Mouse (Mus musculus): Measurements from ENCODE around the gene Map3k20.

The Map3k20 gene

DNA sequence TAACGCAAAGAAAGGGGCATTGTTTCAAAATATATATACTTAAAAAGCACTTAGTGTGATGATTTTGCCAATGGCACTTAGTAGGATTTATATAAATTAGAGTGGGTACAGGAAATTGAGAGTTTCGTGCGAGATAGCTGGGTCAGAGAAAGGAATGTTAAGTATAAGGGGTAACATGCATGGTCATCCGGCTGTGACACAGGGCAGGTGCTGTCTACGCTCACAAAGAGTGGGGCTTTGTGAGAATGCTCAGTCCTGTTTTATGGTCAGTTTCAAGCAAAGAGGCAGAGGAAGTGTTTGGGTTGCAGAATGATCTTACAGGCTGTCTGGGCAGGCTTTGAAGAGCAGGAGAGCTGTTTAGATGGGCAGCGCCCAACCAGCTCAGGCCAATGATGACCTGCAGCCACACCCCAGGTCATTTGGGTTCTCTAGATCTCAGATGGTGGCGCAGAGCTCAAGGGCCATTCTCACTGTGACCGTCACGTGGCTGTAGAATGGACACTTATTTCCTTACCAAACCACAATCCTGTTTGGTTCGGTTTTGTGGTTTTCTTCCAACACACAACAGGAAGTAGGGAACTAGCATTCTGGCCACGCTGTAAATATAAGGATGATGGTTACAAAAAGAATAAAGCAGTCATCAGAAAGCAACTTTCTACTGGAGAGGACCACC lies 37.4 kb downstream of the Map3k20 start:
- DNase-seq = no peak

DNA sequence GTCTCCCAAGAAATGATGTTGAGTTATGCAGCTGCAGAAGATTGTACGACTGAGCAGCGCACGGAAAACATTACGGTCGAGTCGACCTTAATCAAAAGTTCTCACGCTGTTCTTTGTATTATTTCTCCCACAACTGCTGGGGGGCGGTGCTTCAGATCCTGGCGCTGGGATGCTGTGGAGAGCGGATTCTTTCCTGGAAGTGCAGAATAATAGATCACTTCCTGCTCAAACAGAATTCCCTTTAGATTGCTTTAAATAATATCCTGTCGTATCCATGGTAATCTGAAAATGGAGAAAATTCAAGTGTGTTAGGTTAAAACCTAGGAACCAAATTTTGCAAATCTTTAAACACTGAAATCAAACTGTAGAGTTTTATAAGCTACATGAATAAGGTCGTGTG lies 39.0 kb downstream of the Map3k20 start:
- no peak for DNase-seq

DNA sequence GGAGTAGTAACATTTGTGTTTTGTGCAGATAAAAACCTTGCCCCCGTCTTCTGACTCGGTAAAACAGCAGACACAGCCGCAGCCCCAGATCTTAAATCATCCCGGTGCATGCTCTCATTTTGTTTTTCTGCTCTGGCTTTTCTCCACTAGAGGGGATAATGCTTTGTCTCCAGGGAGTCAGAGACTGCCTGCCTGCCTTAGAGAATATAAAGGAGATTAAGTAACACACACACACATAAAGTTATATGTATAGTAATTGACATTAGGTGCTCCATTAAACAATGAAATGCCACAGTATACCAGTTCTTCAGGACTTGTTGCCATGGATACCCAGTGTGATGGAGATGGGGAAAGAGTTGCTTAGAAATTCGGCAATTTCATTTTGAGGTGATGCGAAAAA lies 41.1 kb downstream of the Map3k20 start:
- DNase-seq = no peak

DNA sequence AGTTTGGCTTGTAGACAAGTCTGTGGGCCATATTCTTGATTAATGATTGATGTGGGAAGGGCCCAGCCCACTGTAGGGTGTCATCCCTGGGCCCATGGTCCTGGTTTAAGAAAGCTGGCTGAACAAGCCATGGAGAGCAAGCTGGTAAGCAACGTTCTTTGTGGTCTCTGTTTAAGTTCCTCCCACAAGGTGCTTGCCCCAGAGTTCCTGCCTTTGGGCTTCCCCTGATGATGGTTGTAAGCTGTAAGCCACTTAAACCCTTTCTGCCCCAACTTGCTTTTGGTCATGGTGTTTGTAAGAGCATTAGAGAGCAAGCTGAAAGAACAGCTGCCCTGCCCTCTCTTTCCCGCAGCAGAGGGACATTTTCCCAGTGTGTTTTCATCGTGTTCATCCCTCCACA lies 43.0 kb downstream of the Map3k20 start:
- no peak for DNase-seq

DNA sequence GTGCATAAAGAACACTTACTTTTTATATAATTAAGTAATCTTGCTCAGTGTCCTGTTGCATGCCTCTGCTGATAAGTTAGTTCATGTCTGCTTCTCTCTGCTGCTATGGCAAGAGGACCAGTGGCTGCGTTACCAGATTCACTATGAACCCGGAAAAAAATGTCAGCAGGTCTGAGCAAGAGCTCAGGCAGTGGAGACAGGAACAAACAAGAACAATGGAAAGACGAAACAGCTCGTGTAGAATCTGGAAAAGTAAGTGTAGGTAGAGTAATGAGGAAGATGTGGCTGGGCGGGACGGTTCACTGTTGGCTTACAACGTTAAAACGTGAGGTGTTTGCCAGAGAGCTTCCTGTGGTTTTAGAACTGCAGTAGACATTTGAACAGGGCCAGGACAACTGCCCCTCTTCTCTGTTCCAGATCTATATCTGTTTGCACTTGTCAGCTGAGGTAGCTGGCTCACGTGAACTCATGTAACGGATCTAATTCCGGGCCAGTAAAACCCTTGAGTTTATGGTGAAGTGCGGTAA lies 45.6 kb downstream of the Map3k20 start:
- no peak for DNase-seq

DNA sequence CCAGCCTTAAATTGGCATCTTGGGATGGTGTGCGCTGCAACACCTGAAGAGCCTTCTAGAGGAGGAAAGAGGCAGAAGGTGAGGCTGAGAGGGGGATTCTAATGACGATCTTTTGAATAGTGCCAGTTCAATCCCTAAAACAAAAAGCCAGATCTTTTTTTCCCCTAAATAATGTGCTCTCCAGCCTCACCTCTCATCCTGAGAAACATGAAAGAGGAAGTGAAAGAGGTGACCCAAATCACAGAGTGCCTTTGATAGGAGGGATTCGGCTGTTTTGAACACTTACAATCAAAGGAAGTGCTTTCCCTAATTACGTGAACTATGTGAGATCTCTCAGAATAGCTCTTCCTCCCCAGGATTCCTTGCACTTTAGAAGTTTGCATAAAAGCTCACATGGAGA lies 46.6 kb downstream of the Map3k20 start:
- no peak for DNase-seq

DNA sequence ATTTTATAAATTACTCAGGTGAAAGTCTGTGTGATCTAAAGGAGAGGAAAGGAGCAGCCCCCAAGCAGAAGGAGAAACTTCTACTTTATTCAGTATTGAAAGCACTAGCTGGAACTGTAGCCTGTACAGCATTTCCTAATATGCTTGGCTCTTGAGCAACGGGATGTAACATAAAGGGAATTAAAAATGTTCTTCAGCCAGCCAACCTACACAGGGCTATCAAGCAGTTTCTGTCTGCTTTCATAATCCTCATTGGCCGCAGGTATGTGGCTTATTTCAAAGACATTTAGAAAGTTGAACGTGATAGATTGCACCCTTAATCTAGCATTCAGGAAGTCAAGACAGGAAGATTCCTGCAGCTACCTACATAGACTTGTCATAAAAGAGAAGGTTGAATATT lies 47.8 kb downstream of the Map3k20 start:
- no peak for DNase-seq

DNA sequence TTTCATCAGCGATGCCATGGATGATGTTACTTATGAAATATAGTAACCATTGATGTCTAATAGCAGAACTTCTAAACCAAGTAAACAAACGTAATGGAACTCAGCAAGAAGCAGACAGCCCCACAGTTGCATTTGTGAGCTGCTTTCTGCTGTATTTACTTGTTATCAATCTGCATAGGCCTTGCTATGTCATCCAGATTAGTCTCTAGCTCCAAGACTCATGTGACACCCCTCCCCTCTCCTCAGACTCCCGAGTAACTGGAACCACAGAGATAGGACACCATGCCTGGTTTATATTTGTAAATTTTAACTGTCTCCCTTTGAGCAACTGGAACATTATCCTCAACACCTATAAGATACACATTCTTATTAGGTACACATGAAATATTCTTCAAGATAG lies 51.4 kb downstream of the Map3k20 start:
- DNase-seq = no peak

DNA sequence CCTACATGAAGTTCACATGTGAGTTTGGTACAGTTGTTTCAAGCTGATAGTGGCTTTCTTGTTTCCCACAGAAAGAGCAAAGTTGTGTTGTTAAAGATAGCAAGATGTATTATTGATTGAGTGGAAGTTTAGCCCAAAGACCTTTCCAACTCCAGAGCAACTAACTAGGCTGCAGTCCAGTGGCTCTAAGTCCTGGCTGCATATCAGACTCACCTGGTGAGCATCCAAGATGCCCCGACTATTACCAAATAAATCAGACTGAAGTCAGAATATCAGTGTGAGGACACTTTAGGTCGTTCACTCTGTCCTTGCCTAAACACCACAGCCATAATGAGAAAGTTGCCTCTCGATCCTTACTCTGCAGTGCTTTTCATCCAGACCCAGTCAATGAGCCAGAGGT lies 59.8 kb downstream of the Map3k20 start:
- no peak for DNase-seq

DNA sequence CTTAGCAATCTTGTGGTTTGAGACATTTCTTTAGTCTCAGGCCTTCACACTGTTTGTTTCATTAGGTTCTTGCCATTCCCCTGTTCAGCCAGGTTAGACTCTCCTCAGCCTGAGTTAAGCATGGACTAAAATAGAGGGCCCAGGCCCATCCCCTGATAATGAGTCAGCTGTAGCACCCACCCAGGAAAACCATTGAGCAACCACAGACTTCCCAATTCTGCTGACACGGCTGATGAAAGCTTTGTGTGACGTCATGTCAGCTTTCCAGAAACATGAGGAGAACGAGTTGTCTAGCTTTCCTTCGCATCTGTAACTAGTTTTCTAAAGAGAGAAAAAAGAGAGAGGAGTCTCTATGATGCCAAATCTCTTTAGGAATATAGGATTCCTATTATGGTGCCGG lies 65.9 kb downstream of the Map3k20 start:
- DNase-seq = no peak

DNA sequence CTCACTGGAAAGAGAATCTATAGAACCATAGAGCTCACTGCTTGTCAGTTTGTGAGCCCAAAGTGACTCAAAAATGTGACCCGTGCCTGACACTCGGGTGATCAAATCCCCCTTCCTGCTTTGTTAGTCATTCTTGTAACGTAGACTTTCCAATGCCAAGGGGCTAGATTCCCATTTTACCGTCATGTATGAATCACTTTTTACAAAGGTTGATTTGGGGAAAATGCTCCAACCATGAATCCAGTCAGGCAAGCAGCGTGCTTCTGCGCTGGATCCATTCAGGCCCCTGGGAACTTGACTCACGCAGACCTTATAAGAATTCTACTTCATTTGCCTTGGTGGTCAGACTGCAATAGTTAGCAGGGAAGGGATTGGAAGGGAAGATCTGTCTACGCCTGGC lies 66.3 kb downstream of the Map3k20 start:
- DNase-seq = no peak

DNA sequence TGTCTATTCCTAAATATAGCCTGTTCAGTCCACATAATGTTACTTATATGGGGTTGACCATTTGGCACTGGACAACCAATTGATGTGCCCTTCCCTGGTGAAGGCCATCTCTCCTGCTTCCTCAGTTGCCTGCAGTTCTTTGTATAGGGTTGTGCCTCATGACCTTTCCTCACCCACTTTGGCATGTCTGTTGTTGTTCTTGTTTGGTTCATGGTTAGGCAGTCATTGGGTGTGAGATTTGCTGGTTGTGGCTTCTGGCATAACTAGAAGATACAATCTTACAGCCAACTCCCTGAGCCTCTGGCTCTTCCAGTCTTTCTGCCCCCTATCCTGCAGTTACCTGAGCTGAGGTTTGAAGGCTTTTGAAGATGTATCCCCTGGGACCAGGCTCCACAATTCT lies 67.3 kb downstream of the Map3k20 start:
- DNase-seq = no peak

DNA sequence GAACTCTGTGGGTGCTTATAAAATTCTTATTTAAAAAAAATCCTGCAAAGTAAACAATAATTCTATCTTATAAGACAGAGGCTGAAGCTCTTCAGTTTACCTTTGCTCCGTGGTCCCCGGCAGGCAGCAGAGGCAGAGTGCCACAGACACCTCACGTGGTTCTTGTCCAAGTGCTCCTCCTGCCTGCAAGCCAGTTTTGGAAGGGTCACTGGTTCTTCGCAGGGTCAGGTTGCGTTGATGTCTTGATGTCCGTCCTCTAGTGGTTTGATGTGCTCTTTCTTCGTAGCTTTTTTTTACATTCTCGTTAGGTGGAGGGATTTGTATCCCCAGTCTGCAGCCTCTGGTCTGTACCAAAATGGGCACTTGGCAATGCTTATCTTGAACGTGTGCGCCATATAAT lies 71.0 kb downstream of the Map3k20 start:
- no peak for DNase-seq

DNA sequence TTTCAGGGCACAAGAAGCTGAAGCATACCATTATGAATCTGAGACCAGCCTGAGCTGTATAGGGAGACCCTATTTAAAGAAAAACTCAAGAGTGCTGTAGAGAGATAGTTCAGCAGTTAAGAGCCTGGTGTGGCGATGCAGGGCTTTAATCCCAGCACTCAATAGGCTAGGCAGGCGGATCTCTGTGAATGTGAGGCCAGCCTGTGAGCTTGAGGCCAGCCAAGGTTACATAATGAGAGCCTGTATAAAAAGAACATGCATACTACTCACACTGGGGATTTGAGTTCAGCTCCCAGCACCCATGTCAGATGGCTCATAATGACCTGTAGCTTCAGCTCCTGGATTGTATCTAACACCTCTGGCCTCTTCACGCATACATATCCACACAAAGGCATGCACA lies 76.1 kb downstream of the Map3k20 start:
- no peak for DNase-seq

DNA sequence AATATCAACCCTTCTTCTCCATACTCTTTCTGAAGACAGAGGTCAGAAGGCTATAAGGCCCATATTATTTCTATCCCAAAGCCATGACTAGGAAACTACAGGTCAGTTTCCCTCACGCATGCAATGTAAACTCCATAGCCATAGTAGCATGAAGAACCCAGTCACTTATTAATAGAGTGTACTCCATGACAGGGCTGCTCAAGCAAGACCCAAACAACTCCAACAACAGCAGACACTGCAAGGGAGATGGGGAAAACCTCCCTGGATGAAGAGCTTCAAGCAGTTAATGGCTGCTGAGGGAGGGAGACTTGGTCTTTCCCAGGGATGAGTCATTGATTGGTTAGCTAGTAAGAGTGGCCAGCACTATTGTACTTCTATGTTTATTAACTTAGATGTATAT lies 78.0 kb downstream of the Map3k20 start:
- DNase-seq = no peak

DNA sequence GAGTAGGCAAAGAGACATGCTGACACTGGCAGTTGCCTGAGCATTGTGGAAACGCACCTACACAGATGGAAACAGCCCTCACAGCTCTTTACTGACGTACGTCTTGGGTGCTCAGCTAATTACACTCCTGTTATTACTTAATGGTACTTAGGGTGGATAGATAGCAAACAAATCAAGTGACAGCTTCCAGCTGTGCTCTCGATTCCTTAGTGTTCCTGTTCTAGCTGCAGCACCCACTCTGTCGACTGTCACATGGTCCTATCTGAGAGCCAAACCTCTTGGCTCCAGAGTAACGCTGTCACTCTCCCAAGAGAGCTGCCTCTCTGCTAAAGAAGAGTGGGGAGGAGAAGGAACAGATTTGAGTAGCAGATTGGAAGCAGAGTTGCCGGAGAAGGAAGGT lies 80.5 kb downstream of the Map3k20 start:
- no peak for DNase-seq

DNA sequence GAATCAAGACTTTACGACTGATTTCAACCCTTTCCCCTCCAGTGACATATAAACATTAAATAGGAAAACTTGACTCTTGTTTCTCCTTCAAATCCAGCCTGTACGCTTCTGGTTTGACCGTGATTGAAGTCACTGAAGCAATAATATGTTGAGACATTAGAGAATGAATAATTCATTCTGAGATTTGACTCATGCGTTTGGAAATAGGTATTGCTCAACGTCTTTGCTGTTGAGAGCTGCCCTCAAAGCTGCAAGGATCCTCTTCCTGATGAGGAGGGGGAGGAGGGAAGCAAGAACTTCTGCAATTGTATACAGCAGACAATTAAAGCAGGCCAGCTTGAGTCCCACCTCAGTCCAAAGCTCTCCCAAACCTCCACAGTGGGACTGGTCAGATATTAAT lies 81.1 kb downstream of the Map3k20 start:
- DNase-seq = no peak

DNA sequence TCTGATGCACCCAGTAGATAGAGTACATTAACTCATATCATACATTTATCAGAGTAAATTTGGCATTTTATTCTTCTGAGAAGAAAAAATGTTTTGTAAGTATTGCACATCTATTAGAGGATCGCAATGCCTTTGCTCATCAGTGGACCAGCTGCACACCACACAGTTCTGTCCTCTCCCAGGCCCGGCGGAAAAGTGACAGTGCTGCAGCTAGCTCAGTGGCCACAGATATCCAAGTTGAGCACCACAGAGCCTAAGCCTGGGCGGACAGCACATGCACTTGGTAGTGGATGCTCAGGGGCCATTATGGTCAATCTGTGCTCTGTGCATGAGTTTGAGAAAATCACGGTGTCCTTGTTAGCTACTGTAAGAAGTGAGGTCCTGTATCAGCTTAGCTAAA lies 82.4 kb downstream of the Map3k20 start:
- no peak for DNase-seq

DNA sequence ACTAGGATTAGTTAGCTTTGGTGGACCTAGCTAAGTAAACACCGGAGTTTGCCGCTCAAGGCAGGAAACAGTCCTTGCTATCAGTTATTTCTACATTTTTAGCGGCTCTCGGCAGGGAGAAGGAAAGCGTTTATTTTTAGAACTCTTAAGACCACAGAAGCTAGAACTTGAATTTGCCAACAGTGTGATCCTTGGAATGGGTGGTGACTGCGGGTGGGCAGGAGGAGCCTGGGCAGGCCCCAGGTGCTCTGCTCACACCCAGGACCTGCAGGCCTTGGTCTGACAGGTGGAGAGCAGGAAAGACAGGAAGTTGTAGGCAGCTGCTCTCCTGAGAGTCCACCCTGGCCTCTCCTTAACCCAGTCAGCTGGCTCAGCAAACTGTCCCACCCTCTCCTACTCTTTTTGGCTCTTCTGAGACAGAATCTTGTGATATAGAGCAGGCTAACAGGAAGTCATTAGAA lies 83.7 kb downstream of the Map3k20 start:
- no peak for DNase-seq

DNA sequence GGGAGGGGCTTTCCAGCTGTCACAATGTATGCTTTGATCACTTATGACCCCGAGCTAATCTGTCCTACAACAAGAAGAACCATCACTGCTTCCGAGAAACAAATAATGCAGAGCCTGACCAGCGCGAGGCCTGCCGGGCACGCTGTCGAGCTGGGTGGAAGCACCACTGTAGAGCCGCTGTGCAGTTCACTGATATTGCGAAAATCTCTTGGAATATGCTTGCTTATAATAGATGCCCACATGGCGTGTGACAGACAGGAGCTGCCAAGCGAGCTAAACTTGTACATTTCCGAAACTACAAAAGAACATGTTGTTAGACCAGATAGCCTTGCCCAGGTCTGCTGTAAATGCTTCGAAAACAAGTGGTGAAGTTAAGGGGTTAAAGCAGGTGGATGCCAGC lies 86.7 kb downstream of the Map3k20 start:
- no peak for DNase-seq

DNA sequence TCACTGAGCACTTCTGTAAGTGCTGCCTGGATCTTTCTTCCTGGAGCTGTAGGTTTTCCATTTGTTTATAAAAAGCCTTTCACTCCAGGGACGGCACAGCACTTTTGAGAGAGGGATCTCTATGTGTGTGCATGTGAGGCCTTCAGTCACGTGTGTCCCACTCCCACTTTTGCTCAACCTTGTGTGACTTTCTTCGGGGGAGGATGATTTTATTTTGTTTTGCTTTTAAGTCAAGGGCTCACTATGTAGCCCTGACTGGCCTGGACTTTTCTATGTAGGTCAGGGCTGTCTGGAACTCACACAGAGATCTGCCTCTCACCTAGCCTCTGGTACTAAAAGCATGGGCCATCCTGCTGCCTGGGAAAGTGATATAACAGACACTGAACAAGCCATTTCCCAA lies 88.6 kb downstream of the Map3k20 start:
- no peak for DNase-seq

DNA sequence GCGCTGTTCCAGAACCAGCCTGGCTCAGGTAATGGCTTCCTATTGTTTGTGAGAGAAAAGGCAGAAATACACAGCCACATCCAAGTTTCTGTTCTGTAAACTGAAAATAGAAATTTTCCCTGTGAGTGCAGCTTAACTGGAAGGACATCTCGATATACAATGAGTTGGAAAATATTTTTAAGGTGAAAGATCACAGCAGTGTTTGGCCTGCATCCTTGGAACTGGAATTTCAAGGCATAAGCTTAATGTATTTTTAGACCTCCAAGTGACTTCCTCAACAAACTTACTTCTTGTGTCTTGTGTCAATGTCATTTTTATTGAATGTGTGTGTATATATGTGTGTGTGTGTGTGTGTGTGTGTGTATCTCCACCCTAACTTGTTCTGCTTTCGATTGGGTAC lies 90.4 kb downstream of the Map3k20 start:
- DNase-seq = no peak

DNA sequence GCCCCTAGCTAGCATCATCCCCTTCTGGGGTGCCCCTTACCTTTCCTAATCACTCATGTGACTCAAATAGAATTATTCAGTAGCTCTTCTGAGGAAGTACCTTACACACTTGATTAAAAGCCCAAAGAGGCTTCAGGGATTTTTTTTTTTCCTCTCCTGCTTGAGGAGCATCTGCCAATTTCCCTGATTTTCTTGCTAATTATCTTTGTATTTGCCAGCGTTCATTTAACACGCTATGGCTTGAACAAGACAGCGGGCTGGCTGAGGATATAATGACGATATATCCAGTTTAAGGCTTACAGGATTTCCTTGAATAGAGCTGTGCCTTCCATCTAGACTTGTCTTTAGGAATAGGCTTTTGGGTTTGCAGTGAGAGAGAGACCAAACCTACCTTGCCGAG lies 91.5 kb downstream of the Map3k20 start:
- no peak for DNase-seq

DNA sequence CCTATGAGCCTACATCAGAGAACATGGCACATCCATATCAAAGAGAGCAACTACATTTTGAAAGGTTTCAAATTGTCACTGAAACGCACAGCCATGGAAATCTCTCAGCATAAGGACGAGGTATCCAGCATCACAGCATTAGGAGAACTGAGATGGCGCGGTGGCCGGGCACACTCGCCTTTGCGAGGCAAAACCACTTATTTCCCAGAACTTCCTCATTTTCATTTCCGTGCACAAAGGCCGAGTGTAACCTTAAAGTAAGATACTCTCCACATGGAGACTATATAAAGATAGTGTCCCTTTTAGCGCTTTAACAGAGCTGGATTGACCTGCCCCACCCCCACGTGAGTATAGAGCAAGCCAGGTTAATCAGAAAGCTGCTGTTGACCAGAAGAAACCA lies 94.0 kb downstream of the Map3k20 start:
- no peak for DNase-seq

DNA sequence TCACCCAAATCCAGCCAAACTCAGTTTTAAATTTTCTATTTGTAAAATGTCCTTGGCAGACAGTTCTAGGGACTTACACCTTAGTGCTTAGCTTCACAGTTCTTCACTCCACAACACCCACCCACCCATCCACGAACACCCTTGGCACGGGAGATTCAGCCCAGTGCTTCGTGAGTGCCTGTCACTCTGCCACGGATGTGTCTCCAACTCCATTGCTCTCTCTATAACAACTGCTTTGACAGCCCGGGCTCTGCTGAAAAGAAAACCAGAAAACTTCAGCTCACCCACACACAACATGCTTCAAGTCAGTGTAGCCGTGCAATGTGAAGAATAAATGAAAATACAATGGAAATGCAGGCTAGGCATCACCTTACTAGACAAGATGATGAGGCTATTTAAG lies 97.2 kb downstream of the Map3k20 start:
- DNase-seq = no peak
